Mouse (Mus musculus) 3134 (cell line): ENCODE results near the gene Gm15097.
"Not testable (repeated sequence)": the region's sequence is repeated elsewhere in the genome, so short reads cannot be mapped to it uniquely, and the experiment has no call there.

ENCODE experiments used
- DNase-seq: peaks from one replicate; pipeline ENCODE4 v3.0.0-alpha.2; 2011; ENCODE audit warnings: low spot score; ENCODE audit not compliant: insufficient read length; ENCODE audit errors: extremely low read depth

Gm15097 gene

GRCm38 (mm10) chrX:149784173-149784572, at the start of gene Gm15097:
Gene Gm15097, plus strand, starts transcription at chrX:149784473.
- not testable (repeated sequence) for DNase-seq

GRCm38 (mm10) chrX:149762853-149763252, 21.4 kb upstream of the Gm15097 start:
- not testable (repeated sequence) for DNase-seq

GRCm38 (mm10) chrX:149811178-149811577, 26.9 kb downstream of the Gm15097 start:
- not testable (repeated sequence) for DNase-seq
